Comparison of ENCODE assay signal across 7 mouse cellular contexts in genomic region chr3:122474067-122474466, GRCm38 (mm10).
A peak's percentile ranks its signal among the peaks of the same experiment; 100 is the strongest.
DNase-seq lines count a peak whose midpoint lies in the region; ATAC-seq and TF ChIP-seq lines count a peak whose summit lies in the region.

No protein-coding gene starts in this region.

- H3K27ac ChIP-seq in ES-Bruce4 (ENCODE audit: insufficient read depth, low read length): peak overlapping the region; percentile 45
- peak overlapping the region in 1 of 2 experiments; percentile 60; a peak in 1 of 4 replicates for H3K27ac ChIP-seq in heart, embryonic 14.5 days (replicated peaks in 1 of 2; ENCODE audit: control insufficient read depth in 1 of 2, insufficient read depth in 1 of 2, low read depth in 2 of 2, low read length in 2 of 2)
- no peak overlapping the region for H3K27ac ChIP-seq in forebrain, embryonic 12.5 days

- no peak overlapping the region for H3K9ac ChIP-seq in ES-Bruce4 (ENCODE audit: low read depth, poor library complexity, severe bottlenecking)
- no peak overlapping the region for H3K9ac ChIP-seq in heart, embryonic 14.5 days (ENCODE audit: low read length)
- no peak overlapping the region for H3K9ac ChIP-seq in forebrain, embryonic 12.5 days

- ATAC-seq in heart, embryonic 14.5 days (ENCODE audit: insufficient number of reproducible peaks, insufficient read depth, low FRiP score, low read depth): peak; percentile 77
- no peak for ATAC-seq in forebrain, embryonic 12.5 days (ENCODE audit: low FRiP score)

- H3K36me3 ChIP-seq in ES-Bruce4 (ENCODE audit: control insufficient read depth, insufficient read depth, low read length, poor library complexity, severe bottlenecking): no peaks in the 10 kb centered on the region
- no peaks in the 10 kb centered on the region for H3K36me3 ChIP-seq in heart, embryonic 14.5 days (ENCODE audit: control insufficient read depth, insufficient read depth, low read length)
- H3K36me3 ChIP-seq in forebrain, embryonic 12.5 days (replicated peaks): no peaks in the 10 kb centered on the region

- no peak for TF ChIP-seq CTCF in ES-Bruce4 (IDR thresholded peaks at IDR 0.05; ENCODE audit: low read depth, low read length)

- H3K4me3 ChIP-seq in ES-Bruce4 (ENCODE audit: low read depth, low read length): no peak overlapping the region
- peak overlapping the region in 1 of 2 experiments; percentile 9; a peak in 1 of 4 replicates for H3K4me3 ChIP-seq in heart, embryonic 14.5 days (ENCODE audit: control insufficient read depth in 1 of 2, insufficient read depth in 1 of 2, low read depth in 1 of 2, low read length in 2 of 2)
- no peak overlapping the region for H3K4me3 ChIP-seq in forebrain, embryonic 12.5 days (replicated peaks)

- no peaks in the 10 kb centered on the region for H3K9me3 ChIP-seq in ES-Bruce4 (replicated peaks; ENCODE audit: control insufficient read depth, insufficient read depth, low read length, poor library complexity, severe bottlenecking)
- no peaks in the 10 kb centered on the region for H3K9me3 ChIP-seq in heart, embryonic 14.5 days (ENCODE audit: control insufficient read depth, low read length)
- no peaks in the 10 kb centered on the region for H3K9me3 ChIP-seq in forebrain, embryonic 12.5 days

- H3K4me2 ChIP-seq in heart, embryonic 14.5 days (ENCODE audit: low read length): peak overlapping the region; percentile 51
- no peak overlapping the region for H3K4me2 ChIP-seq in forebrain, embryonic 12.5 days

- no peak for TF ChIP-seq POLR2A in ES-Bruce4 (IDR thresholded peaks at IDR 0.05; ENCODE audit: insufficient read depth, low read length)

- WGBS in heart, embryonic 14.5 days: 3% methylated on average over 5 of the region's 5 CpGs
- WGBS in forebrain, embryonic 12.5 days: 64% methylated on average over 5 of the region's 5 CpGs

- TF ChIP-seq EP300 in ES-Bruce4 (IDR thresholded peaks at IDR 0.05; ENCODE audit: insufficient read depth, low read depth, low read length): no peak

- no peaks in the 10 kb centered on the region for H3K27me3 ChIP-seq in ES-Bruce4 (ENCODE audit: control insufficient read depth, insufficient read depth, low read length, poor library complexity, severe bottlenecking)
- H3K27me3 ChIP-seq in heart, embryonic 14.5 days (ENCODE audit: control insufficient read depth, insufficient read depth, low read length): peaks cover 87% of the 10 kb centered on the region
- no peaks in the 10 kb centered on the region for H3K27me3 ChIP-seq in forebrain, embryonic 12.5 days

- H3K4me1 ChIP-seq in ES-Bruce4 (ENCODE audit: control insufficient read depth, insufficient read depth, low read length): peaks cover 13% of the 10 kb centered on the region
- peaks cover 20 to 26% of the 10 kb centered on the region in 2 experiments for H3K4me1 ChIP-seq in heart, embryonic 14.5 days (ENCODE audit: control insufficient read depth in 2 of 2, insufficient read depth in 2 of 2, low read length in 2 of 2)
- peaks cover 56% of the 10 kb centered on the region for H3K4me1 ChIP-seq in forebrain, embryonic 12.5 days

- peak; percentile 83 for DNase-seq in adrenal gland, postnatal 10 days
- DNase-seq in liver: peak; percentile 68
- DNase-seq in spleen, adult 18-20 months: peak; percentile 30 to 36
- DNase-seq in left cerebral cortex, adult 9 months (ENCODE audit: low spot score in 2 of 2): no peak

Comparison
In these comparisons a context has a peak if more than half of its experiments do, and no peak if none do; other contexts are left out.
1. DNase-seq: peak in adrenal gland, postnatal 10 days (single experiment), liver (single experiment) and spleen, adult 18-20 months (2 of 2); none in left cerebral cortex, adult 9 months (0 of 2).